Mouse (Mus musculus) bone marrow, adult 2 months (tissue): Measurements from ENCODE around the gene Sart3.

Experiments
- CTCF ChIP-seq: fragments of 200-500 bp; IDR thresholded peaks from 2 replicates; pipeline ENCODE4 v1.5.1; 2011; ENCODE audit warnings: low read length, control low read depth; ENCODE audit not compliant: control insufficient read depth, insufficient read depth
- POLR2A ChIP-seq: fragments of 200-500 bp; IDR thresholded peaks from 2 replicates; pipeline ENCODE4 v1.6.1; 2011; ENCODE audit warnings: low read depth, mild to moderate bottlenecking, control low read depth, low read length, borderline replicate concordance; ENCODE audit not compliant: control insufficient read depth

DNA sequence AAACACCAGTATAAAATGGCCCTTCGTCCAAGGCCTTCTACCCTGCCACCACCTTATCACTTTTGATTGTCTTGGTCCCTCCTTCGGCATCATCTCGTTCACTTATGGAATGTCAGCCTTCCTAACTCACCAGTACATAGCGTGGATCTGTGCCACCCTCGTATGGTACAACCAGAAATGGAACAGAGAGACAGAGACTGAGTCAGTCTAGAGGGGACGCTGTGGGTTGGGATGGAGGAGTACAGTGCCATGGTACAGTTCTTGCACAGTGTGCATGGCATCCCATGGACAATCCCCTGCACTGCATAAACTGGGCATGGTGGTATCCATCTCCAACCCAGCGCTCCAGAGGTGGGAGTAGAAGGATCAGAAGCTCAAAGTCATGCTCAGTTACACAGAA, 43.6 kb downstream of the Sart3 start:
- no peak for TF ChIP-seq CTCF
- TF ChIP-seq POLR2A: no peak
